ENCODE assay signal across 7 mouse cellular contexts in genomic region chr10:4709915-4710314, GRCm38 (mm10).
A peak's percentile ranks its signal among the peaks of the same experiment; 100 is the strongest.
DNase-seq lines count a peak whose midpoint lies in the region; ATAC-seq and TF ChIP-seq lines count a peak whose summit lies in the region.

No protein-coding gene starts in this region.

- H3K27ac ChIP-seq in heart, embryonic 12.5 days (ENCODE audit: poor library complexity, severe bottlenecking) = no peak overlapping the region
- H3K27ac ChIP-seq in kidney, embryonic 16.5 days (ENCODE audit: low read length) = no peak overlapping the region
- H3K27ac ChIP-seq in olfactory bulb, adult 2 months (ENCODE audit: insufficient read depth, low read depth, low read length) = no peak overlapping the region

- peak; percentile 65 for DNase-seq in adrenal gland, postnatal 14 days
- DNase-seq in embryo, embryonic 10 days (ENCODE audit: low spot score) = peak; percentile 63
- DNase-seq in lung, adult 2 months = peak; percentile 9
- DNase-seq in MN1 (ENCODE audit: low spot score) = no peak

- WGBS in heart, embryonic 12.5 days = 2% methylated on average over 15 of the region's 15 CpGs
- WGBS in kidney, embryonic 16.5 days = 3% methylated on average over 15 of the region's 15 CpGs
- WGBS in lung, adult 2 months = 8% methylated on average over 15 of the region's 15 CpGs
- 2% methylated on average over 15 of the region's 15 CpGs for WGBS in olfactory bulb, adult 2 months

- peaks cover 22% of the 10 kb centered on the region for H3K4me1 ChIP-seq in heart, embryonic 12.5 days (replicated peaks)
- peaks cover 10% of the 10 kb centered on the region for H3K4me1 ChIP-seq in kidney, embryonic 16.5 days (ENCODE audit: insufficient read depth, low read length)
- H3K4me1 ChIP-seq in lung, adult 2 months (ENCODE audit: control insufficient read depth, insufficient read depth, low read length) = peaks cover 8% of the 10 kb centered on the region
- peaks cover 14% of the 10 kb centered on the region for H3K4me1 ChIP-seq in olfactory bulb, adult 2 months (ENCODE audit: control insufficient read depth, insufficient read depth, low read length)

- peak overlapping the region; percentile 47 for H3K4me3 ChIP-seq in heart, embryonic 12.5 days
- H3K4me3 ChIP-seq in kidney, embryonic 16.5 days (ENCODE audit: low read length) = peak overlapping the region; percentile 46
- H3K4me3 ChIP-seq in lung, adult 2 months (replicated peaks; ENCODE audit: extremely low read depth, low read depth, low read length) = peak overlapping the region; percentile 48
- H3K4me3 ChIP-seq in olfactory bulb, adult 2 months (ENCODE audit: insufficient read depth, low read depth, low read length) = peak overlapping the region; percentile 34

- no peak for TF ChIP-seq POLR2A in lung, adult 2 months (IDR thresholded peaks at IDR 0.05; ENCODE audit: borderline replicate concordance, extremely low read depth, low read depth, low read length)
- no peak for TF ChIP-seq POLR2A in olfactory bulb, adult 2 months (IDR thresholded peaks at IDR 0.05; ENCODE audit: insufficient read depth, low read depth, low read length)

- no peak for TF ChIP-seq CTCF in lung, adult 2 months (IDR thresholded peaks at IDR 0.05; ENCODE audit: insufficient read depth, low read length)
- no peak for TF ChIP-seq CTCF in olfactory bulb, adult 2 months (IDR thresholded peaks at IDR 0.05; ENCODE audit: insufficient read depth, low read depth, low read length)

- H3K36me3 ChIP-seq in heart, embryonic 12.5 days = no peaks in the 10 kb centered on the region
- H3K36me3 ChIP-seq in kidney, embryonic 16.5 days (ENCODE audit: insufficient read depth, low read length) = no peaks in the 10 kb centered on the region

- peaks cover 30% of the 10 kb centered on the region for H3K27me3 ChIP-seq in heart, embryonic 12.5 days (replicated peaks)
- peaks cover 27% of the 10 kb centered on the region for H3K27me3 ChIP-seq in kidney, embryonic 16.5 days (ENCODE audit: insufficient read depth, low read length)

- peak overlapping the region; percentile 65 for H3K9ac ChIP-seq in heart, embryonic 12.5 days
- peak overlapping the region; percentile 56; the same call in 1 of the 2 replicates for H3K9ac ChIP-seq in kidney, embryonic 16.5 days (replicated peaks; ENCODE audit: low read length)

- ATAC-seq in heart, embryonic 12.5 days (ENCODE audit: insufficient number of reproducible peaks, low FRiP score) = no peak
- ATAC-seq in kidney, embryonic 16.5 days (ENCODE audit: low FRiP score, low TSS enrichment) = no peak

- no peaks in the 10 kb centered on the region for H3K9me3 ChIP-seq in heart, embryonic 12.5 days (replicated peaks)
- H3K9me3 ChIP-seq in kidney, embryonic 16.5 days (ENCODE audit: low read length) = no peaks in the 10 kb centered on the region

- peak overlapping the region; percentile 69 for H3K4me2 ChIP-seq in heart, embryonic 12.5 days
- H3K4me2 ChIP-seq in kidney, embryonic 16.5 days (replicated peaks; ENCODE audit: low read depth, low read length) = peak overlapping the region; percentile 68
